Mouse (Mus musculus): ENCODE results near the gene Mctp2. TPM values are rescaled to one million over a fixed set of nuclear protein-coding genes. Genes with fewer than 3 reads are reported as not detected.

The Mctp2 gene
- total and polyA plus RNA-seq, 2 experiments from 2014 or later = 0.10 to 0.46 TPM

GRCm38 (mm10) chr7:72305971-72306370, 437 bp downstream of the Mctp2 start:
- WGBS = 1% methylated on average over 14 of the region's 14 CpGs
- peak overlapping the region; percentile 19 for H3K9ac ChIP-seq (replicated peaks; ENCODE audit: low read depth, low read length)
- peak overlapping the region; percentile 89 for H3K4me2 ChIP-seq (ENCODE audit: low read depth, low read length)
- TF ChIP-seq CTCF (IDR thresholded peaks at IDR 0.05; ENCODE audit: low read depth) (no peak), EP300 (IDR thresholded peaks at IDR 0.05; ENCODE audit: low read depth) (no peak)
- no peak overlapping the region for H3K27ac ChIP-seq (ENCODE audit: low read depth)
- H3K27me3 ChIP-seq (ENCODE audit: control insufficient read depth, insufficient read depth, low read length) = no peaks in the 10 kb centered on the region; the same call in 1 of the 2 replicates
- ATAC-seq (ENCODE audit: insufficient read depth, low read depth) (no peak), DNase-seq (ENCODE audit: low spot score) (no peak)
- no peaks in the 10 kb centered on the region for H3K36me3 ChIP-seq (replicated peaks; ENCODE audit: control insufficient read depth, insufficient read depth, low read length)
- peaks cover 9% of the 10 kb centered on the region; the same call in 1 of the 2 replicates for H3K4me1 ChIP-seq (ENCODE audit: control insufficient read depth, insufficient read depth)
- H3K9me3 ChIP-seq (replicated peaks; ENCODE audit: control insufficient read depth, low read length) = no peaks in the 10 kb centered on the region
- H3K4me3 ChIP-seq (ENCODE audit: low read depth, low read length) = peak overlapping the region; percentile 55

- TF ChIP-seq CTCF (IDR thresholded peaks at IDR 0.05; ENCODE audit: low read depth) (no peak), EP300 (IDR thresholded peaks at IDR 0.05; ENCODE audit: low read depth) (no peak)
- Histone ChIP-seq H3K4me3 (ENCODE audit: low read depth, low read length) (no peak overlapping the region), H3K9ac (replicated peaks; ENCODE audit: low read depth, low read length) (no peak overlapping the region), H3K4me2 (ENCODE audit: low read depth, low read length) (no peak overlapping the region), H3K36me3 (replicated peaks; ENCODE audit: control insufficient read depth, insufficient read depth, low read length) (no peaks in the 10 kb centered on the region), H3K4me1 (ENCODE audit: control insufficient read depth, insufficient read depth) (peaks cover 9% of the 10 kb centered on the region; the same call in 1 of the 2 replicates), H3K9me3 (replicated peaks; ENCODE audit: control insufficient read depth, low read length) (no peaks in the 10 kb centered on the region), H3K27me3 (ENCODE audit: control insufficient read depth, insufficient read depth, low read length) (no peaks in the 10 kb centered on the region; the same call in 1 of the 2 replicates), H3K27ac (ENCODE audit: low read depth) (no peak overlapping the region)
- 63% methylated on average over 4 of the region's 4 CpGs for WGBS
- DNase-seq (ENCODE audit: low spot score) (no peak), ATAC-seq (ENCODE audit: insufficient read depth, low read depth) (no peak)
Observed at GRCm38 (mm10) chr7:72301667-72302066, 4.7 kb downstream of the Mctp2 start.

- DNase-seq (ENCODE audit: low spot score) = no peak
Observed at GRCm38 (mm10) chr7:72299726-72300125, 6.7 kb downstream of the Mctp2 start.

GRCm38 (mm10) chr7:72297013-72297412, 9.4 kb downstream of the Mctp2 start:
- no peak for TF ChIP-seq CTCF (IDR thresholded peaks at IDR 0.05; ENCODE audit: low read depth)
- TF ChIP-seq EP300 (IDR thresholded peaks at IDR 0.05; ENCODE audit: low read depth) = no peak
- H3K9me3 ChIP-seq (replicated peaks; ENCODE audit: control insufficient read depth, low read length) = no peaks in the 10 kb centered on the region
- no peaks in the 10 kb centered on the region for H3K4me1 ChIP-seq (ENCODE audit: control insufficient read depth, insufficient read depth)
- H3K9ac ChIP-seq (replicated peaks; ENCODE audit: low read depth, low read length) = no peak overlapping the region
- WGBS = 81% methylated on average over 5 of the region's 5 CpGs
- H3K4me2 ChIP-seq (ENCODE audit: low read depth, low read length) = no peak overlapping the region
- no peaks in the 10 kb centered on the region for H3K27me3 ChIP-seq (ENCODE audit: control insufficient read depth, insufficient read depth, low read length)
- no peak overlapping the region for H3K4me3 ChIP-seq (ENCODE audit: low read depth, low read length)
- ATAC-seq (ENCODE audit: insufficient read depth, low read depth) (no peak), DNase-seq (ENCODE audit: low spot score) (no peak)
- H3K36me3 ChIP-seq (replicated peaks; ENCODE audit: control insufficient read depth, insufficient read depth, low read length) = no peaks in the 10 kb centered on the region
- no peak overlapping the region for H3K27ac ChIP-seq (ENCODE audit: low read depth)

More at GRCm38 (mm10) chr7:72299726-72300125, 6.7 kb downstream of the Mctp2 start:
- H3K4me2 ChIP-seq (ENCODE audit: low read depth, low read length) = no peak overlapping the region
- WGBS = 67% methylated on average over 6 of the region's 6 CpGs
- no peaks in the 10 kb centered on the region for H3K36me3 ChIP-seq (replicated peaks; ENCODE audit: control insufficient read depth, insufficient read depth, low read length)
- no peaks in the 10 kb centered on the region for H3K9me3 ChIP-seq (replicated peaks; ENCODE audit: control insufficient read depth, low read length)
- no peaks in the 10 kb centered on the region for H3K4me1 ChIP-seq (ENCODE audit: control insufficient read depth, insufficient read depth)
- no peak overlapping the region for H3K4me3 ChIP-seq (ENCODE audit: low read depth, low read length)
- H3K27me3 ChIP-seq (ENCODE audit: control insufficient read depth, insufficient read depth, low read length) = no peaks in the 10 kb centered on the region
- no peak for TF ChIP-seq EP300 (IDR thresholded peaks at IDR 0.05; ENCODE audit: low read depth)
- no peak for ATAC-seq (ENCODE audit: insufficient read depth, low read depth)
- H3K27ac ChIP-seq (ENCODE audit: low read depth) = no peak overlapping the region
- H3K9ac ChIP-seq (replicated peaks; ENCODE audit: low read depth, low read length) = no peak overlapping the region

GRCm38 (mm10) chr7:72296171-72296570, 10.2 kb downstream of the Mctp2 start:
- Histone ChIP-seq H3K9ac (replicated peaks; ENCODE audit: low read depth, low read length) (no peak overlapping the region), H3K27ac (ENCODE audit: low read depth) (no peak overlapping the region), H3K36me3 (replicated peaks; ENCODE audit: control insufficient read depth, insufficient read depth, low read length) (no peaks in the 10 kb centered on the region), H3K4me2 (ENCODE audit: low read depth, low read length) (no peak overlapping the region), H3K9me3 (replicated peaks; ENCODE audit: control insufficient read depth, low read length) (no peaks in the 10 kb centered on the region), H3K4me1 (ENCODE audit: control insufficient read depth, insufficient read depth) (no peaks in the 10 kb centered on the region), H3K4me3 (ENCODE audit: low read depth, low read length) (no peak overlapping the region), H3K27me3 (ENCODE audit: control insufficient read depth, insufficient read depth, low read length) (no peaks in the 10 kb centered on the region)
- DNase-seq (ENCODE audit: low spot score) (no peak), ATAC-seq (ENCODE audit: insufficient read depth, low read depth) (no peak)
- no peak for TF ChIP-seq EP300 (IDR thresholded peaks at IDR 0.05; ENCODE audit: low read depth)
- TF ChIP-seq CTCF (IDR thresholded peaks at IDR 0.05; ENCODE audit: low read depth) = no peak
- WGBS = 75% methylated on average over 2 of the region's 2 CpGs

GRCm38 (mm10) chr7:72294886-72295285, 11.5 kb downstream of the Mctp2 start:
- H3K4me1 ChIP-seq (ENCODE audit: control insufficient read depth, insufficient read depth) = no peaks in the 10 kb centered on the region
- H3K9me3 ChIP-seq (replicated peaks; ENCODE audit: control insufficient read depth, low read length) = no peaks in the 10 kb centered on the region
- no peak overlapping the region for H3K27ac ChIP-seq (ENCODE audit: low read depth)
- WGBS = 56% methylated on average over 2 of the region's 2 CpGs
- no peak overlapping the region for H3K4me2 ChIP-seq (ENCODE audit: low read depth, low read length)
- TF ChIP-seq EP300 (IDR thresholded peaks at IDR 0.05; ENCODE audit: low read depth) (no peak), CTCF (IDR thresholded peaks at IDR 0.05; ENCODE audit: low read depth) (no peak)
- no peak overlapping the region for H3K4me3 ChIP-seq (ENCODE audit: low read depth, low read length)
- no peaks in the 10 kb centered on the region for H3K36me3 ChIP-seq (replicated peaks; ENCODE audit: control insufficient read depth, insufficient read depth, low read length)
- H3K9ac ChIP-seq (replicated peaks; ENCODE audit: low read depth, low read length) = no peak overlapping the region
- DNase-seq (ENCODE audit: low spot score) = no peak
- no peaks in the 10 kb centered on the region for H3K27me3 ChIP-seq (ENCODE audit: control insufficient read depth, insufficient read depth, low read length)
- no peak for ATAC-seq (ENCODE audit: insufficient read depth, low read depth)

Data from heart, postnatal 0 days (tissue).